In the genomic region with DNA sequence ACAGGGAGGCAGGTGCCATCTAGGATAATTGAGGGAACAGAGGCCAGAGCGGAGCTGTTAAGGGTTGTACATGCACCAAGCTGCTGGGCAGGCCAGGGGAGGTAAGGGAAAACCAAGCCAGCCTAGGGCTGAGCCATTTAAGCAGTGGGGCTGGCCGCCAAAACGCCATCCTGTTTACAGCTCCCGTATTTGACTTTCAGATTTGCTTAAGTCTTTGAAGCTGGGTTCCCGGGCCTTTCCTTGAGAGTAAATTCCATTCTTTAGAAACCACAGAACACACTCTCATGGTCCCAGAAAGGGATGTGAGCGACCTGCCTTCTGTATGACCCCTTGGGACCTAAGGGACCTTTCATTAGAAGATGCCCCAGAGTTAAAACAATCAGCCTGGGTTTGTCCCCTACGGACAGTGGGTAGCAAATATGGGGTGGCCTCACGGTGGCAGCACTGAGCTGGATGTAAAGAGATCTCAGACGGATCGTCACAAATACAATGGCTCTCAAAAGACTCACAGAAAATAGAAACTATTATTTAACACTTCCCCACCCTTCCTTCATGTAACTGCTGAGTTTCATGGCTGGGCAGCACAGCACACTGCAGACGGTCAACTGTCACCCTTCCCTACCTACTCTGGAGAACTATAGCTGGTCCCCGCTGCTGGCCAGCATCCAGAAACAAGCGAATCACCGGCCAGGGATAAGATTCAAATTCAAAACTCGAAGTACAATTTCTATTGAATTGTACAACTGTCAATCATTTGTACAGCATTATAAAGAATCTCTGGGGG, we compare ENCODE assay signal across 8 mouse cellular contexts. TPM values are rescaled to one million over a fixed set of nuclear protein-coding genes. Genes with fewer than 3 reads are reported as not detected.
DNase-seq lines count a peak whose midpoint lies in the region; ATAC-seq and TF ChIP-seq lines count a peak whose summit lies in the region.

No protein-coding gene starts in this region.

- H3K4me3 ChIP-seq in embryonic facial prominence, embryonic 11.5 days (ENCODE audit: low read depth, low read length), result no peak overlapping the region
- no peak overlapping the region; the same call in 1 of the 2 replicates for H3K4me3 ChIP-seq in kidney, postnatal 0 days (replicated peaks; ENCODE audit: low read depth, low read length)
- H3K4me3 ChIP-seq in liver, embryonic 13.5 days (replicated peaks), result no peak overlapping the region
- no peak overlapping the region for H3K4me3 ChIP-seq in neural tube, embryonic 14.5 days (ENCODE audit: low read depth, low read length)

- no peak overlapping the region for H3K27ac ChIP-seq in embryonic facial prominence, embryonic 11.5 days (replicated peaks; ENCODE audit: low read depth, low read length)
- H3K27ac ChIP-seq in kidney, postnatal 0 days, result no peak overlapping the region
- no peak overlapping the region for H3K27ac ChIP-seq in liver, embryonic 13.5 days
- no peak overlapping the region for H3K27ac ChIP-seq in neural tube, embryonic 14.5 days (ENCODE audit: low read depth, low read length)

- peak; percentile 66; the same call in 1 of the 2 replicates for ATAC-seq in embryonic facial prominence, embryonic 11.5 days (replicated peaks; ENCODE audit: insufficient number of reproducible peaks, low FRiP score, low TSS enrichment, low read depth)
- ATAC-seq in kidney, postnatal 0 days (replicated peaks; ENCODE audit: low FRiP score, low read depth), result peak; percentile 41; the same call in 1 of the 2 replicates
- no peak for ATAC-seq in liver, embryonic 13.5 days (ENCODE audit: low read depth)
- ATAC-seq in neural tube, embryonic 14.5 days (ENCODE audit: low read depth), result peak; percentile 71

- TF ChIP-seq CTCF in kidney, postnatal 0 days (IDR thresholded peaks at IDR 0.05; ENCODE audit: low read depth), result peak; percentile 87

- H3K36me3 ChIP-seq in embryonic facial prominence, embryonic 11.5 days (replicated peaks; ENCODE audit: control insufficient read depth, insufficient read depth, low read depth, low read length), result no peaks in the 10 kb centered on the region
- H3K36me3 ChIP-seq in kidney, postnatal 0 days (ENCODE audit: insufficient read depth, low read length), result no peaks in the 10 kb centered on the region
- no peaks in the 10 kb centered on the region for H3K36me3 ChIP-seq in liver, embryonic 13.5 days
- H3K36me3 ChIP-seq in neural tube, embryonic 14.5 days (ENCODE audit: control insufficient read depth, insufficient read depth, low read length), result no peaks in the 10 kb centered on the region

- no peak overlapping the region for H3K9ac ChIP-seq in embryonic facial prominence, embryonic 11.5 days (replicated peaks; ENCODE audit: low read length)
- H3K9ac ChIP-seq in kidney, postnatal 0 days (ENCODE audit: low read depth, low read length), result no peak overlapping the region
- H3K9ac ChIP-seq in liver, embryonic 13.5 days, result no peak overlapping the region
- H3K9ac ChIP-seq in neural tube, embryonic 14.5 days (replicated peaks; ENCODE audit: low read depth, low read length), result no peak overlapping the region

- H3K9me3 ChIP-seq in embryonic facial prominence, embryonic 11.5 days (replicated peaks; ENCODE audit: control insufficient read depth, low read length), result no peaks in the 10 kb centered on the region
- no peaks in the 10 kb centered on the region for H3K9me3 ChIP-seq in kidney, postnatal 0 days (replicated peaks; ENCODE audit: low read length)
- H3K9me3 ChIP-seq in liver, embryonic 13.5 days (replicated peaks), result no peaks in the 10 kb centered on the region
- no peaks in the 10 kb centered on the region for H3K9me3 ChIP-seq in neural tube, embryonic 14.5 days (ENCODE audit: control insufficient read depth, low read length)

- H3K4me1 ChIP-seq in embryonic facial prominence, embryonic 11.5 days (ENCODE audit: control insufficient read depth, insufficient read depth, low read length), result no peaks in the 10 kb centered on the region
- no peaks in the 10 kb centered on the region for H3K4me1 ChIP-seq in kidney, postnatal 0 days (replicated peaks; ENCODE audit: insufficient read depth, low read length)
- H3K4me1 ChIP-seq in liver, embryonic 13.5 days (replicated peaks), result no peaks in the 10 kb centered on the region; the same call in 1 of the 2 replicates
- 0 out of 2 replicates have a peak, but pooled peaks cover 2% of the 10 kb centered on the region for H3K4me1 ChIP-seq in neural tube, embryonic 14.5 days (ENCODE audit: control insufficient read depth, insufficient read depth, low read length)

- H3K27me3 ChIP-seq in embryonic facial prominence, embryonic 11.5 days (ENCODE audit: control insufficient read depth, insufficient read depth, low read length), result 0 out of 2 replicates have a peak, but pooled peaks cover 2% of the 10 kb centered on the region
- no peaks in the 10 kb centered on the region for H3K27me3 ChIP-seq in kidney, postnatal 0 days (ENCODE audit: insufficient read depth, low read length)
- H3K27me3 ChIP-seq in liver, embryonic 13.5 days, result 0 out of 2 replicates have a peak, but pooled peaks cover 2% of the 10 kb centered on the region
- no peaks in the 10 kb centered on the region for H3K27me3 ChIP-seq in neural tube, embryonic 14.5 days (ENCODE audit: control insufficient read depth, insufficient read depth, low read length)

- peak; percentile 69 to 71 for DNase-seq in B cell, adult 2 months
- DNase-seq in adrenal gland, postnatal 25 days, result peak; percentile 84
- peak; percentile 81 for DNase-seq in embryonic facial prominence, embryonic 11.5 days (ENCODE audit: low spot score)
- peak; percentile 25 to 55 for DNase-seq in heart, adult 9 months (ENCODE audit: low spot score in 2 of 2)
- peak; percentile 88 for DNase-seq in kidney, postnatal 0 days (ENCODE audit: low spot score)
- DNase-seq in liver, embryonic 13.5 days, result peak; percentile 2
- DNase-seq in testis, postnatal 14 days (ENCODE audit: low spot score), result peak; percentile 28

- no peak overlapping the region for H3K4me2 ChIP-seq in embryonic facial prominence, embryonic 11.5 days (ENCODE audit: low read depth, low read length)
- peak overlapping the region; percentile 35 for H3K4me2 ChIP-seq in kidney, postnatal 0 days (ENCODE audit: low read length)
- H3K4me2 ChIP-seq in liver, embryonic 13.5 days, result no peak overlapping the region
- peak overlapping the region; percentile 7; the same call in 1 of the 2 replicates for H3K4me2 ChIP-seq in neural tube, embryonic 14.5 days (ENCODE audit: low read depth, low read length)

- 39% methylated on average over 15 of the region's 15 CpGs for WGBS in embryonic facial prominence, embryonic 11.5 days
- WGBS in kidney, postnatal 0 days, result 28% methylated on average over 15 of the region's 15 CpGs
- WGBS in liver, embryonic 13.5 days (ENCODE audit: insufficient replicate concordance), result 34% methylated on average over 15 of the region's 15 CpGs
- WGBS in neural tube, embryonic 14.5 days, result 27% methylated on average over 15 of the region's 15 CpGs

RNA-seq across cellular contexts. Expression of gene Edar, which starts 2.0 kb away (rescaled TPM):
- 0.21 and 0.24 TPM in 2 replicates for total RNA-seq in adrenal gland, postnatal 25 days (2021)
- polyA plus RNA-seq in embryonic facial prominence, embryonic 11.5 days (2014; fragmentation: Nextera tagmentation; extraction: Ambion mirVana), result 0.52 and 0.78 TPM in 2 replicates
- polyA plus RNA-seq in kidney, postnatal 0 days (2015; fragmentation: Nextera tagmentation; extraction: Ambion mirVana), result 0.51 and 0.64 TPM in 2 replicates
- not detected in 2 replicates for polyA plus RNA-seq in liver, embryonic 13.5 days (2015; fragmentation: Nextera tagmentation; extraction: Ambion mirVana)
- polyA plus RNA-seq in neural tube, embryonic 14.5 days (2014; fragmentation: Nextera tagmentation; extraction: Ambion mirVana), result 0.07 and 0.26 TPM in 2 replicates

RNA-seq across cellular contexts. Expression of gene Gm17542, which starts 44.5 kb away (rescaled TPM):
- total RNA-seq in adrenal gland, postnatal 25 days (2021), result not detected in 2 replicates
- polyA plus RNA-seq in embryonic facial prominence, embryonic 11.5 days (2014; fragmentation: Nextera tagmentation; extraction: Ambion mirVana), result not detected in 2 replicates
- polyA plus RNA-seq in kidney, postnatal 0 days (2015; fragmentation: Nextera tagmentation; extraction: Ambion mirVana), result not detected in 2 replicates
- polyA plus RNA-seq in liver, embryonic 13.5 days (2015; fragmentation: Nextera tagmentation; extraction: Ambion mirVana), result not detected in 2 replicates
- not detected in 2 replicates for polyA plus RNA-seq in neural tube, embryonic 14.5 days (2014; fragmentation: Nextera tagmentation; extraction: Ambion mirVana)

Comparison
In these comparisons a context has a peak if more than half of its experiments do, and no peak if none do; other contexts are left out.
1. DNase-seq: peak in every context shown above with its lines; median percentile 88 in kidney, postnatal 0 days; 84 in adrenal gland, postnatal 25 days; 81 in embryonic facial prominence, embryonic 11.5 days; 70 in B cell, adult 2 months; 40 in heart, adult 9 months; 28 in testis, postnatal 14 days; 2 in liver, embryonic 13.5 days.
2. H3K4me2 ChIP-seq: peak in kidney, postnatal 0 days (single experiment) and neural tube, embryonic 14.5 days (single experiment); none in embryonic facial prominence, embryonic 11.5 days (single experiment) and liver, embryonic 13.5 days (single experiment).